14 mouse cellular contexts compared by ENCODE assay signal in genomic region chr15:7224151-7224775, GRCm38 (mm10).
DNase-seq lines count a peak whose midpoint lies in the region; ATAC-seq and TF ChIP-seq lines count a peak whose summit lies in the region.
"Had no signal": no experiment of that assay in that cellular context is flagged by ENCODE, and none has a peak within 500 bp of the region (broad histone marks: within the 10 kb centered on the region; RNA-seq: fewer than 3 reads in every experiment).

No protein-coding gene starts in this region.

- H3K4me2 ChIP-seq in hindbrain, postnatal 0 days (ENCODE audit: low read depth, low read length): no peak overlapping the region
- no peak overlapping the region for H3K4me2 ChIP-seq in hindbrain, embryonic 12.5 days (replicated peaks)
- H3K4me2 ChIP-seq in heart, postnatal 0 days (ENCODE audit: low read depth, low read length): peak overlapping the region; percentile 42
- no peak overlapping the region for H3K4me2 ChIP-seq in liver, postnatal 0 days (ENCODE audit: low read depth, low read length)
- H3K4me2 ChIP-seq: limb, embryonic 12.5 days had no signal

- peak; percentile 57 for ATAC-seq in hindbrain, postnatal 0 days
- no peak for ATAC-seq in hindbrain, embryonic 12.5 days (ENCODE audit: low FRiP score)
- peak; percentile 9; the same call in 1 of the 2 replicates for ATAC-seq in heart, postnatal 0 days (ENCODE audit: insufficient read depth, low read depth)
- ATAC-seq in liver, postnatal 0 days: no peak

- no peaks in the 10 kb centered on the region for H3K36me3 ChIP-seq in hindbrain, postnatal 0 days (ENCODE audit: insufficient read depth, low read length)
- H3K36me3 ChIP-seq in hindbrain, embryonic 12.5 days: no peaks in the 10 kb centered on the region
- no peaks in the 10 kb centered on the region for H3K36me3 ChIP-seq in heart, postnatal 0 days (replicated peaks; ENCODE audit: control insufficient read depth, insufficient read depth, low read length)
- no peaks in the 10 kb centered on the region for H3K36me3 ChIP-seq in liver, postnatal 0 days (replicated peaks; ENCODE audit: insufficient read depth, low read length)
- H3K36me3 ChIP-seq: limb, embryonic 12.5 days had no signal

- TF ChIP-seq POLR2A in cerebellum, adult 2 months (IDR thresholded peaks at IDR 0.05; ENCODE audit: borderline replicate concordance, insufficient read depth, low read length): no peak

- DNase-seq in cerebellum, postnatal 14 days: peak; percentile 37 to 45
- DNase-seq in cerebellum, adult 2 months: no peak
- DNase-seq in hindbrain, postnatal 0 days (ENCODE audit: low spot score): peak; percentile 56
- peak; percentile 21 for DNase-seq in heart, postnatal 0 days (ENCODE audit: low spot score)
- DNase-seq in liver, postnatal 0 days: no peak
- no peak for DNase-seq in kidney, adult 11 months
- DNase-seq: adrenal gland, postnatal 36 days; cerebellum, adult 11-12 months; kidney, postnatal 14 days; right cerebral cortex, adult 18-20 months had no signal

- no peaks in the 10 kb centered on the region for H3K4me1 ChIP-seq in cerebellum, adult 2 months (ENCODE audit: control insufficient read depth, insufficient read depth, low read length)
- peaks cover 6% of the 10 kb centered on the region; the same call in 1 of the 2 replicates for H3K4me1 ChIP-seq in hindbrain, postnatal 0 days (ENCODE audit: insufficient read depth, low read length)
- peaks cover 17% of the 10 kb centered on the region for H3K4me1 ChIP-seq in hindbrain, embryonic 12.5 days
- peaks cover 5% of the 10 kb centered on the region; the same call in 1 of the 2 replicates for H3K4me1 ChIP-seq in brown adipose tissue, adult 24 weeks (ENCODE audit: control insufficient read depth, insufficient read depth, insufficient read length, low read length)
- H3K4me1 ChIP-seq in heart, postnatal 0 days (ENCODE audit: control insufficient read depth, insufficient read depth): peaks cover 29% of the 10 kb centered on the region
- no peaks in the 10 kb centered on the region for H3K4me1 ChIP-seq in liver, postnatal 0 days (ENCODE audit: insufficient read depth)

- TF ChIP-seq EP300 in heart, postnatal 0 days (IDR thresholded peaks at IDR 0.05; ENCODE audit: low read depth): no peak
- no peak for TF ChIP-seq EP300 in liver, postnatal 0 days (IDR thresholded peaks at IDR 0.05; ENCODE audit: low read depth)

- 31% methylated on average over 12 of the region's 12 CpGs for WGBS in cerebellum, adult 2 months
- WGBS in hindbrain, postnatal 0 days: 48% methylated on average over 12 of the region's 12 CpGs
- 80% methylated on average over 12 of the region's 12 CpGs for WGBS in hindbrain, embryonic 12.5 days
- 40% methylated on average over 12 of the region's 12 CpGs for WGBS in heart, postnatal 0 days
- 67% methylated on average over 12 of the region's 12 CpGs for WGBS in liver, postnatal 0 days (ENCODE audit: insufficient replicate concordance)

- TF ChIP-seq CTCF in cerebellum, adult 2 months (IDR thresholded peaks at IDR 0.05; ENCODE audit: borderline replicate concordance, insufficient read depth, low read depth, low read length): no peak
- no peak for TF ChIP-seq CTCF in hindbrain, postnatal 0 days (IDR thresholded peaks at IDR 0.05; ENCODE audit: low read depth)
- no peak for TF ChIP-seq CTCF in heart, postnatal 0 days (IDR thresholded peaks at IDR 0.05; ENCODE audit: low read depth)
- no peak for TF ChIP-seq CTCF in liver, postnatal 0 days (IDR thresholded peaks at IDR 0.05; ENCODE audit: low read depth)

- no peaks in the 10 kb centered on the region for H3K9me3 ChIP-seq in hindbrain, postnatal 0 days (ENCODE audit: low read length)
- no peaks in the 10 kb centered on the region for H3K9me3 ChIP-seq in hindbrain, embryonic 12.5 days (replicated peaks)
- no peaks in the 10 kb centered on the region for H3K9me3 ChIP-seq in heart, postnatal 0 days (replicated peaks; ENCODE audit: control insufficient read depth, low read length)
- no peaks in the 10 kb centered on the region for H3K9me3 ChIP-seq in liver, postnatal 0 days (ENCODE audit: low read length)
- H3K9me3 ChIP-seq: limb, embryonic 12.5 days had no signal

- H3K27me3 ChIP-seq in cerebellum, adult 2 months (ENCODE audit: control insufficient read depth, insufficient read depth, low read length): no peaks in the 10 kb centered on the region; the same call in 1 of the 2 replicates
- no peaks in the 10 kb centered on the region for H3K27me3 ChIP-seq in hindbrain, postnatal 0 days (ENCODE audit: insufficient read depth, low read length)
- H3K27me3 ChIP-seq in hindbrain, embryonic 12.5 days: no peaks in the 10 kb centered on the region
- no peaks in the 10 kb centered on the region for H3K27me3 ChIP-seq in heart, postnatal 0 days (ENCODE audit: control insufficient read depth, insufficient read depth, low read length)
- H3K27me3 ChIP-seq in liver, postnatal 0 days (ENCODE audit: insufficient read depth, low read length): peaks cover 36% of the 10 kb centered on the region
- H3K27me3 ChIP-seq: limb, embryonic 12.5 days had no signal

- no peak overlapping the region for H3K4me3 ChIP-seq in cerebellum, adult 2 months (replicated peaks; ENCODE audit: insufficient read depth, low read depth, low read length)
- no peak overlapping the region for H3K4me3 ChIP-seq in hindbrain, postnatal 0 days (ENCODE audit: low read length)
- H3K4me3 ChIP-seq in hindbrain, embryonic 12.5 days: no peak overlapping the region
- H3K4me3 ChIP-seq in brown adipose tissue, adult 24 weeks (ENCODE audit: insufficient read depth, low read depth, low read length): no peak overlapping the region
- H3K4me3 ChIP-seq in heart, postnatal 0 days (ENCODE audit: low read depth, low read length): no peak overlapping the region
- H3K4me3 ChIP-seq in liver, postnatal 0 days (ENCODE audit: low read depth, low read length): no peak overlapping the region
- H3K4me3 ChIP-seq: erythroblast, embryonic 14.5 days; limb, embryonic 12.5 days had no signal

- H3K9ac ChIP-seq in hindbrain, postnatal 0 days (replicated peaks; ENCODE audit: low read length): no peak overlapping the region
- H3K9ac ChIP-seq in hindbrain, embryonic 12.5 days: no peak overlapping the region
- 0 out of 2 replicates have a peak overlapping the region, but pooled peaks have one; percentile 36 for H3K9ac ChIP-seq in heart, postnatal 0 days (replicated peaks; ENCODE audit: low read depth, low read length)
- H3K9ac ChIP-seq in liver, postnatal 0 days (replicated peaks): no peak overlapping the region
- H3K9ac ChIP-seq: limb, embryonic 12.5 days had no signal

- H3K27ac ChIP-seq in cerebellum, adult 2 months (ENCODE audit: insufficient read depth, low read length): no peak overlapping the region
- H3K27ac ChIP-seq in hindbrain, postnatal 0 days: no peak overlapping the region
- no peak overlapping the region for H3K27ac ChIP-seq in hindbrain, embryonic 12.5 days
- peak overlapping the region; percentile 3; the same call in 1 of the 2 replicates for H3K27ac ChIP-seq in brown adipose tissue, adult 24 weeks (replicated peaks; ENCODE audit: low read depth, low read length)
- peak overlapping the region; percentile 93 for H3K27ac ChIP-seq in heart, postnatal 0 days (ENCODE audit: low read depth)
- no peak overlapping the region for H3K27ac ChIP-seq in liver, postnatal 0 days (ENCODE audit: low read depth)
- H3K27ac ChIP-seq: limb, embryonic 12.5 days had no signal

Comparison
In these comparisons a context has a peak if more than half of its experiments do, and no peak if none do; other contexts are left out.
1. DNase-seq: peak in cerebellum, postnatal 14 days (2 of 2), hindbrain, postnatal 0 days (single experiment) and heart, postnatal 0 days (single experiment); none in cerebellum, adult 2 months (0 of 2), liver, postnatal 0 days (single experiment) and kidney, adult 11 months (single experiment).
2. ATAC-seq: peak in hindbrain, postnatal 0 days (single experiment) and heart, postnatal 0 days (single experiment); none in hindbrain, embryonic 12.5 days (single experiment) and liver, postnatal 0 days (single experiment).
3. H3K27ac ChIP-seq: peak in brown adipose tissue, adult 24 weeks (single experiment) and heart, postnatal 0 days (single experiment); none in cerebellum, adult 2 months (single experiment), hindbrain, postnatal 0 days (single experiment), hindbrain, embryonic 12.5 days (single experiment) and liver, postnatal 0 days (single experiment).